Comparison of ENCODE assay signal across 10 mouse cellular contexts in the genomic region with DNA sequence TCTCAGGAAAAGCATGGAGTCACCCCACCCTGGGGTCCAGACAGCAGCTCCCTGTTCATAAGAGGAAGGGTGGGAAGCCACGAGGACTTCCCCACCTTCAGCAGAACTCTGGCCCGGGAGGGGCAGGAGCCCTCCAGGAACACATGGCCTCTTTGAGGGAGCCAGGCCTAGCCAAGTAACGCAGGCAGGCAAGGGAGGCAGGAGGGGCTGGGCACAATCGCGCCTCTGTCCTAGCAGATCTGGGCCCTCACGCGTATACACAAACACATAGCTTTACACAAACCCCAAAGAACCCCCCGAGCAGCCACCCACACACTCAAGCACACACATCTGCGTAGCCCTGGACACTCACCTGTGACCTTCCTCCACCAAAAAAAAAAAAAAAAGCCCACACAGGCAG. TPM values are rescaled to one million over a fixed set of nuclear protein-coding genes. Genes with fewer than 3 reads are reported as not detected.
A peak's percentile ranks its signal among the peaks of the same experiment; 100 is the strongest.
DNase-seq lines count a peak whose midpoint lies in the region; ATAC-seq and TF ChIP-seq lines count a peak whose summit lies in the region.
"Had no signal": no experiment of that assay in that cellular context is flagged by ENCODE, and none has a peak within 500 bp of the region (broad histone marks: within the 10 kb centered on the region; RNA-seq: fewer than 3 reads in every experiment).

No protein-coding gene starts in this region.

- intact Hi-C loops in gastrocnemius, adult 2 months (cut with DNase I) = no loop called here

- H3K27me3 ChIP-seq in embryonic facial prominence, embryonic 13.5 days = no peaks in the 10 kb centered on the region
- H3K27me3 ChIP-seq in limb, embryonic 12.5 days = no peaks in the 10 kb centered on the region
- no peaks in the 10 kb centered on the region; the same call in 1 of the 2 replicates for H3K27me3 ChIP-seq in midbrain, embryonic 10.5 days (ENCODE audit: low read depth, poor library complexity, severe bottlenecking)

- peaks cover 60% of the 10 kb centered on the region for H3K4me1 ChIP-seq in embryonic facial prominence, embryonic 13.5 days
- H3K4me1 ChIP-seq in limb, embryonic 12.5 days (replicated peaks) = peaks cover 62% of the 10 kb centered on the region
- peaks cover 8% of the 10 kb centered on the region; the same call in 1 of the 2 replicates for H3K4me1 ChIP-seq in midbrain, embryonic 10.5 days

- H3K4me2 ChIP-seq in embryonic facial prominence, embryonic 13.5 days = peak overlapping the region; percentile 9; the same call in 1 of the 2 replicates
- H3K4me2 ChIP-seq in limb, embryonic 12.5 days = peak overlapping the region; percentile 5; the same call in 1 of the 2 replicates

- H3K27ac ChIP-seq in gastrocnemius, adult 2 months = peak overlapping the region; percentile 74
- peak overlapping the region; percentile 75 for H3K27ac ChIP-seq in layer of hippocampus, adult 2 months
- H3K27ac ChIP-seq in embryonic facial prominence, embryonic 13.5 days = peak overlapping the region; percentile 86
- H3K27ac ChIP-seq in limb, embryonic 12.5 days = peak overlapping the region; percentile 94
- no peak overlapping the region for H3K27ac ChIP-seq in midbrain, embryonic 10.5 days (replicated peaks)

- peaks cover 22% of the 10 kb centered on the region for H3K36me3 ChIP-seq in embryonic facial prominence, embryonic 13.5 days
- peaks cover 26% of the 10 kb centered on the region for H3K36me3 ChIP-seq in limb, embryonic 12.5 days
- H3K36me3 ChIP-seq in midbrain, embryonic 10.5 days = no peaks in the 10 kb centered on the region

- ATAC-seq in embryonic facial prominence, embryonic 13.5 days (ENCODE audit: insufficient number of reproducible peaks, insufficient read depth, low FRiP score, low TSS enrichment, low read depth) = 0 out of 2 replicates have a peak, but pooled peaks have one; percentile 21
- peak; percentile 52 for ATAC-seq in limb, embryonic 12.5 days (ENCODE audit: insufficient number of reproducible peaks, insufficient read depth, low FRiP score, low TSS enrichment, low read depth)

- DNase-seq in gastrocnemius, adult 2 months = no peak
- DNase-seq in gastrocnemius, postnatal 4 days (ENCODE audit: low spot score in 2 of 2) = no peak
- DNase-seq in layer of hippocampus, adult 2 months (ENCODE audit: low spot score in 2 of 2) = no peak
- DNase-seq in layer of hippocampus, adult 11-12 months (ENCODE audit: low spot score) = no peak
- DNase-seq in adrenal gland, postnatal 25 days = no peak
- no peak for DNase-seq in midbrain, embryonic 10.5 days (ENCODE audit: low spot score)
- DNase-seq: kidney, adult 9 months; lung, postnatal 10 days had no signal

- H3K9ac ChIP-seq in embryonic facial prominence, embryonic 13.5 days = no peak overlapping the region
- no peak overlapping the region for H3K9ac ChIP-seq in limb, embryonic 12.5 days (replicated peaks)

- no peak overlapping the region for H3K4me3 ChIP-seq in gastrocnemius, adult 2 months
- no peak overlapping the region for H3K4me3 ChIP-seq in layer of hippocampus, adult 2 months
- no peak overlapping the region for H3K4me3 ChIP-seq in embryonic facial prominence, embryonic 13.5 days
- no peak overlapping the region for H3K4me3 ChIP-seq in limb, embryonic 12.5 days (replicated peaks)
- no peak overlapping the region for H3K4me3 ChIP-seq in midbrain, embryonic 10.5 days

- no peak for TF ChIP-seq CTCF in gastrocnemius, adult 2 months (IDR thresholded peaks at IDR 0.05)
- TF ChIP-seq CTCF in layer of hippocampus, adult 2 months (conservative IDR thresholded peaks at IDR 0.05) = no peak

- 35% methylated on average over 9 of the region's 9 CpGs for WGBS in embryonic facial prominence, embryonic 13.5 days
- 41% methylated on average over 9 of the region's 9 CpGs for WGBS in limb, embryonic 12.5 days
- 79% methylated on average over 9 of the region's 9 CpGs for WGBS in midbrain, embryonic 10.5 days

- H3K9me3 ChIP-seq in embryonic facial prominence, embryonic 13.5 days = no peaks in the 10 kb centered on the region
- no peaks in the 10 kb centered on the region for H3K9me3 ChIP-seq in limb, embryonic 12.5 days
- no peaks in the 10 kb centered on the region for H3K9me3 ChIP-seq in midbrain, embryonic 10.5 days (replicated peaks)

RNA-seq across cellular contexts. Expression of gene Cspg4, which starts 16.0 kb away (rescaled TPM):
- 1 to 10 TPM; 5.7 to 6.0 TPM for total RNA-seq in gastrocnemius, adult 2 months (2021)
- 10 to 100 TPM; 44.4 to 46.1 TPM for total RNA-seq in gastrocnemius, postnatal 4 days (2021)
- 10 to 100 TPM; 17.4 to 18.4 TPM for total RNA-seq in layer of hippocampus, adult 2 months (2021)
- 17.6 and 22.5 TPM in 2 replicates for polyA plus RNA-seq in embryonic facial prominence, embryonic 13.5 days (2015; fragmentation: Nextera tagmentation; extraction: Ambion mirVana)
- polyA plus RNA-seq in limb, embryonic 12.5 days (2016; fragmentation: Nextera tagmentation; extraction: Ambion mirVana) = 13.8 and 17.5 TPM in 2 replicates
- 10.0 and 10.4 TPM in 2 replicates for total RNA-seq in adrenal gland, postnatal 25 days (2021)
- 0.91 and 1.7 TPM in 2 replicates for polyA plus RNA-seq in midbrain, embryonic 10.5 days (2016; fragmentation: Nextera tagmentation; extraction: Ambion mirVana)

RNA-seq across cellular contexts. Expression of gene Odf3l1, which starts 16.3 kb away (rescaled TPM):
- under 1 TPM in 1 of 2 experiments, not detected in 1; 0.22 TPM for total RNA-seq in gastrocnemius, adult 2 months (2021)
- total RNA-seq in gastrocnemius, postnatal 4 days (2021) = 1 to 10 TPM; 1.1 to 1.6 TPM
- total RNA-seq in layer of hippocampus, adult 2 months (2021) = not detected
- polyA plus RNA-seq in embryonic facial prominence, embryonic 13.5 days (2015; fragmentation: Nextera tagmentation; extraction: Ambion mirVana) = 0.52 and 0.91 TPM in 2 replicates
- polyA plus RNA-seq in limb, embryonic 12.5 days (2016; fragmentation: Nextera tagmentation; extraction: Ambion mirVana) = 0.52 and 0.53 TPM in 2 replicates
- total RNA-seq in adrenal gland, postnatal 25 days (2021) = 1.6 and 1.8 TPM in 2 replicates
- polyA plus RNA-seq in midbrain, embryonic 10.5 days (2016; fragmentation: Nextera tagmentation; extraction: Ambion mirVana) = not detected in 2 replicates

RNA-seq across cellular contexts. Expression of gene Snx33, which starts 47.4 kb away (rescaled TPM):
- 1 to 10 TPM; 4.3 to 4.7 TPM for total RNA-seq in gastrocnemius, adult 2 months (2021)
- 10 to 100 TPM; 10.4 to 11.2 TPM for total RNA-seq in gastrocnemius, postnatal 4 days (2021)
- 1 to 10 TPM; 7.2 to 8.9 TPM for total RNA-seq in layer of hippocampus, adult 2 months (2021)
- 11.5 and 13.1 TPM in 2 replicates for polyA plus RNA-seq in embryonic facial prominence, embryonic 13.5 days (2015; fragmentation: Nextera tagmentation; extraction: Ambion mirVana)
- 12.2 and 14.1 TPM in 2 replicates for polyA plus RNA-seq in limb, embryonic 12.5 days (2016; fragmentation: Nextera tagmentation; extraction: Ambion mirVana)
- 28.6 and 35.1 TPM in 2 replicates for total RNA-seq in adrenal gland, postnatal 25 days (2021)
- 8.0 and 8.4 TPM in 2 replicates for polyA plus RNA-seq in midbrain, embryonic 10.5 days (2016; fragmentation: Nextera tagmentation; extraction: Ambion mirVana)

RNA-seq across cellular contexts. Expression of gene Imp3, which starts 56.5 kb away (rescaled TPM):
- total RNA-seq in gastrocnemius, adult 2 months (2021) = 10 to 100 TPM; 49.1 to 51.4 TPM
- total RNA-seq in gastrocnemius, postnatal 4 days (2021) = 10 to 100 TPM; 50.3 to 53.7 TPM
- total RNA-seq in layer of hippocampus, adult 2 months (2021) = 10 to 100 TPM; 54.9 to 56.8 TPM
- polyA plus RNA-seq in embryonic facial prominence, embryonic 13.5 days (2015; fragmentation: Nextera tagmentation; extraction: Ambion mirVana) = 88.1 and 93.9 TPM in 2 replicates
- polyA plus RNA-seq in limb, embryonic 12.5 days (2016; fragmentation: Nextera tagmentation; extraction: Ambion mirVana) = 77.9 and 80.1 TPM in 2 replicates
- 87.0 and 105 TPM in 2 replicates for total RNA-seq in adrenal gland, postnatal 25 days (2021)
- 58.4 and 65.2 TPM in 2 replicates for polyA plus RNA-seq in midbrain, embryonic 10.5 days (2016; fragmentation: Nextera tagmentation; extraction: Ambion mirVana)
